Mouse (Mus musculus) thymus, postnatal 36 days (tissue): Measurements from ENCODE around the gene Lce3c.

Experiments
- DNase-seq, 2 experiments: peaks; one replicate each; pipeline ENCODE4 v3.0.0; 2022; ENCODE audit warnings: mixed read lengths in 2 of 2

Gene Lce3c

DNA sequence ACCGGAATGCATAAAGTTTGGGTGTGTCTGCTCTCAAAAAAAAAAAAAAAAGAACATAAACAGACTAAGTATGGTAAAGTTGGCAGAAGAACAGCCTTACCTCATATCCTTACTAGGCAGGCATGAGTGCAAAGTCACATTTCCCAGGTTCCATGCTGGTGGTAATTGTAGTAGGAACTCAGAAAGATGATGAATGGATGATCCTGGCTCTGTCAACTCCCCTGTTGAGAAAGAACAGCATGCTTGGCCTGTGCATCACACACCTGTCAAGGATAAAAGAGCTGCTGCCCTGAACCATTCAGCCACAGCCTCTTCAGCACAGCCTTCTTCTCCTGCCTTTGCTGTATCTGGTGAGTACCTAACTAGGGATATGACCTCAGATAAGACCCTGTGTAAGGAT is at the start of gene Lce3c:
Gene Lce3c, plus strand, starts transcription at position 301 of the 400 bp plus-strand sequence.
- no peak for DNase-seq

DNA sequence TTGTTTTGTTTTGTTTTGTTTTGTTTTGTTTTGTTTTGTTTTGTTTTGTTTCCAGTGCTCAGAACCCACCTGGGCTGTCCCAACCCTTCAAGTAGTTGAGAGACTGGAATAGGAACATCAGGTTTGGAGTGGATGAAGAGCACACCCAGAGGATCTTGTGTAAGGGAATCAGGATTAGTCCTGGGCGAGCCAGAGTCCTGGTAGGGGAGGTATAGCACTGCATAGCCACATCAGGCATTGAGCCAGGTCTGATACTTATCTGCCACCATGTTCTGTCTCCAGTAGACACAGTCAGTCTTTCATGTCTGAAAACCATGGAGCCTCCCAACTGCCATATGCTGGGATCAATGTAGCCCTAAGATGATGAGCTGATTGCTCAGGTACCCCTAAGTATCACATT is 49.8 kb upstream of the Lce3c start:
- DNase-seq = no peak

DNA sequence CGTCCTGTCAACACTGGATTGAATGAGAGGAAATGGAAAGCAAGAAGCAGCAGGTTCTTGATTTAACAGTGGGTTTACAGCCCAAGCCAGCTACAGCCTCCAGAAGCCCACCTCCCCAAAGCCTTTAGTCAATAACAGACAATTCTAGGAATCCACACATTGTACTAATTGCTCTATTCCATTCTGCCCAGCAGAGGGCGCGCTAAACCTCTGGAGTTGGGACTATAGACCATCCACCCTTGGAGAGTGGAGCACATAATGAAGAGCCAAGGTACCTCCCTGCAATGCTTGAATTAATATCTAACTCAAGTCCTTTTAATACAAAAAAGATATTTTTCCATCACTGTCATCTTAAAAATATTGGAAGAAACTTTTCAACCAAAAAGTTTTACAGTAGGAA is 41.3 kb upstream of the Lce3c start:
- DNase-seq = no peak

DNA sequence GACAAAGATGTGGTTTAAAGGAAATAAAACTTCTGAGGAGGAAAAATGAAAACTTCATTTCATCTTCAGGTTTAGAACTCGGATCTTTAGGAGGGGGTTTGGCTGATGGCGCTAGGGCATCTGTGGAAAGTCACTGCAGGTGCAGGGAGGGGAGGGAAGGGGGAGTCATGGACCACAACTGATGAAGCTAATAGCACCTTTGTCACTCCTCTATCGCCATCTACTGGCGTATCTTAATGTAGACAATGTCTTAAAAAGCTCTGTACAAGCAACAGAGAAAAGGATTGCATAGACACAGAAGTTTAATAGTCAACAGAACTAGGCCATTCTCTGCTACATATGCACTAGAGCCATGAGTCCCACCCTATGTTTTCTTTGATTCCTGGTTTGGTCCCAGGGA is 40.6 kb upstream of the Lce3c start:
- no peak for DNase-seq

DNA sequence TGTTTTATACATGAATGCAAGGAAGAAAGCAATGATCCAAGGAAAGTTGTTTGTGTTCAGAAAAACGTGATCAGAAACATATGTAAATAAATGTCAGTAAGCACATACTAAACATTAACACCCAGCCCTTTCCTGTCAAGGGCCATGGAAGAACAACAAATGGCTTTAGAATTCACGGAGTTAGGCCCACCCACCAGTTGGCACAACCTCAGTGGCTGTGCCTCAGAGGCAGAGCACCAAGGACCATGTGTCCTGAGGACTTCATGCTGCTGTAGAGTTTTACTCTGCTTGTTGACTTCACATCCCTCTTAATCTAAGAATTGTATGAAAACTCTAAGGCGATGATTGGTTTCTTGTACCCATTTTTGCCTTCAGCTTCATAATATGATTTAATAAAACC is 39.1 kb upstream of the Lce3c start:
- no peak for DNase-seq

DNA sequence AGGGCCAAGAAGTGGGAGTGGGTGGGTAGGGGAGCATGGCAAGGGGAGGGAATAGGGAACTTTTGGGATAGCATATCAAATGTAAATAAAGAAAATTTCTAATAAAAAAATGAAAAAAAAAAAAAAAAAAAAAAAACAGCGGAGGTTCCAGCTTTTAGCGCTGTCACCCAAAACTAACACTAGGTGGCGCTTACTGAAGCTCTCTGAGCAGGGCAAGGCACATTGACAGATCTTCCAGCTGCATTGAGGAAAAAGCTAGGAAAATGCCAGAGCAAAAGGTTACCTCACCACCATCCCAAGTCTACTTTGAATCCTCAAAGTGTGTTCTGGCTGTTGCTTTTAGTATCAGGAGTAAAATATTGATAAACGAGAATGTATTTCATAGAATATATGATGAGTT is 36.7 kb upstream of the Lce3c start:
- no peak for DNase-seq

DNA sequence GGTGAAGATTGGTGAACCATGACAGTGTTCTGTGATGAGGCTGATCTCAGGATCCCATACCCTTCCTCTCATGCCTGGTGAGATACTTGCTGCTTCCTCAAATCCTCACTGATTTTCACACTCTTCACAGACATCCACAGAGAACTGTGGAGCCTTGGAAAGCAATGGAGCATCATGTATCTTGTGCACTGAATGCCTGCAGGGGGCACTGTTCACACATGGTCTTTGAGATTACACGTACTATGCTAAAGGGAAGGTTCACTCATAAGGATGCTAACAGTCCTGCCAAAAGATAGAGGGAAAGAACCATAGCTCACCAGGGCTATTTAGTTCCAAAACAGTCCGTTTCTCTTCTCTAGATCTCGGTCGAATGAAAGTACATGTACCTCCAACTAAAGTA is 23.9 kb upstream of the Lce3c start:
- DNase-seq = no peak

DNA sequence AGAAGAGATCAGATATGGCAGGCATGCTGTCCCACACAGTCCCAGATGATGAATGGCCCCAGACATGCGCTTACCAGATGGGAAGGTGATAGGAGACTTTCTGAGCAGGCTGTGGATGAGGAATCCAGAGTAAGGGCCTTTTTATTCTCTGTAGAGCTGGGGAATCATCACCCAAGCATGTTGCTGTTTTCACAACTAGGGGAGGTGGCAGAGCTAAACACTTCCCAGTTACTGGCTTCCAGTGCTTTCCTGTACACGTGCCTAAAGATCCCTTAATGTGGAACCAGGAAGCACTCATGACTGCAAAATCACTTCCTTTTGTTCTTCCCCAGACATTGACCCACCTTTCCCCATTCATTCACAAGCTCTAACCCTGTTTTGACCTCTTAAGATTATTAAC is 18.2 kb upstream of the Lce3c start, which contains the start of gene Lce3a:
Gene Lce3a, minus strand, starts transcription at position 101 of the 400 bp plus-strand sequence.
- DNase-seq = no peak

DNA sequence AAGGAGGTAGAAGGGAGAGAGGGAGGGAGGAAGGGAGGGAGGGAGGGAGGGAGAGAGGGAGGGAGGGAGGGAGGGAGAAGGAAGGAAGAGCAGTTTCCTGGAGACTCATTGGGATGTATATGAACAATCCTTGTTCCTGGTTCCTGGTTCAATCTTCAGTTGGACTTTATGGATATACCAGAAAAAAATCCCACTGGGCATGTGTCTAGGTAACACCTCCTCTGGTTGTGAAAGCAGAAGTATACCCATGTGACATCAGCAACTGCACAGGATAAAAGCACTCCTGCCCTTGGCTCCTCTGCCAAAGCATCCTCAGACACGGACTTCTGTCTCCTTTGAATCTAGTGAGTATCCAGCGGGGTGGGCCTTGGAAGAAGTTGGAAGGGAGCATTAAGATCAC is 11.6 kb upstream of the Lce3c start, which contains the start of gene Lce3b:
Gene Lce3b, plus strand, starts transcription at position 301 of the 400 bp plus-strand sequence.
- DNase-seq = no peak

DNA sequence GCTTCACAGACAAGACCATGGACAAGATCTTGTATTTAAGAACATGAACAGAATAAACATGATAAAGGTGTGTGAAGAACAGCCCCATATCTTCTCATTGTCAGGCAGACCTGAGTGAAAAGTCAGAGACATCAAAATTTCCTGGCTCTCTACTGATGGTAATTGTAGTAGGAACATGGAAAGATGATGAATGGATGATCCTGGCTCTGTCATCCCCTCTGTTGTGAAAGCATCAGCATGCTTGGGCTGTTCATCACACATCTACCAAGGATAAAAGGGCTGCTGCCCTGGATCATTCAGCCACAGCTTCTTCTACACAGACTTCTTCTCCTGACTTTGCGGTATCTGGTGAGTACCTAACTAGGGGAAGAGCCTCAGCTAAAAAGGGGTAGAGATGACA is 12.8 kb downstream of the Lce3c start, which contains the start of gene Lce3d:
Gene Lce3d, plus strand, starts transcription at position 301 of the 400 bp plus-strand sequence.
- DNase-seq = no peak

DNA sequence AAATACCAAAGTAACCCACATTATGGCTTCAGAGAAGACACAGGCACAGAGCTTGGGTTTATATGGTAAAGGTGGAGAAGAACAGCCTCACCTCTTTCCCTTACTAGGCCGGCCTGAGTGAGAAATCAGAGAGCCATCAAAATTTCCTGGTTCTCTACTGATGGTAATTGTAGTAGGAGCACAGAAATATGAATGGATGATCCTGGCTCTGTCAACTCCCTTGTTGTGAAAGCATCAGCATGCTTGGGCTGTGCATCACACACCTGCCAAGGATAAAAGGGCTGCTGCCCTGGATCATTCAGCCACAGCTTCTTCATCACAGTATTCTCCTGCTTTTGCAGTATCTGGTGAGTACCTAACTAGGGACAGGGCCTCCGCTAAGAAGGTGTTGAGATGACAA is 22.5 kb downstream of the Lce3c start, which contains the start of gene Lce3e:
Gene Lce3e, plus strand, starts transcription at position 301 of the 400 bp plus-strand sequence.
- DNase-seq = no peak

DNA sequence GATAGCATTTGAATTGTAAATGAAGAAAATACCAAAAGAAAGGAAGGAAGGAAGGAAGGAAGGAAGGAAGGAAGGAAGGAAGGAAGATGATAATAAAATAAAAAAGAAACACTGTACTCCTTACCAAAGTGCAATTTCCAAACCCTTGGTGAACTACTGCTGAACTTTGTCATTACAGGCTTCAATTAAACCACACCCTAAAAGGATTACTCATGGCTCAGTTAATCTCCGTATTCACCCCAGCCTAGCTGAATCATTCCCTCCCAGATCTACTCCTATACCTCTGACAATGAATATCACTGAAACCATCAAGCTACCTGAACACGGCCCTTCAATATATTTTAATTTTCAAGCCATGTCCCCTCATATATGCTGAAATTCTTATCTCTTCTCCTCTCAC is 34.2 kb downstream of the Lce3c start:
- no peak for DNase-seq

DNA sequence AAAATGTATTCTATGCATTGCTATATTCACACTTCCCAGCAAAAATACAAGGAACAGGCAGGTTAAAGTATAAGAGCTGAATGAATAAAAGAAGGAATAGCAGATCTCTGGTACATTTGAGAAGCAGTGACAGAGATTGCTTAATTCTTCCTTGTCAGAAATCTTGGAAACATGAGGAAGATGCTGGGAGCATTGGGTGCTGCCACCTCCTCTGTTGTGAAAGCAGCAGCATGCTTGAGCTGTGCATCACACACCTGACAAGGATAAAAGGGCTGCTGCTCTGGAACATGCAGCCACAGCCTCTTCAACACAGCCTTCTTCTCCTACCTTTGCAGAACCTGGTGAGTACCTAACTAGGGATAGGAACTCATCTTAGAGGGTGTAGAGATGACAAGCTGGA is 47.6 kb downstream of the Lce3c start, which contains the start of gene Lce3f:
Gene Lce3f, plus strand, starts transcription at position 301 of the 400 bp plus-strand sequence.
- no peak for DNase-seq
